Mouse (Mus musculus): ENCODE results near the gene Cct3. TPM values are rescaled to one million over a fixed set of nuclear protein-coding genes. Genes with fewer than 3 reads are reported as not detected.
"Not testable (repeated sequence)": the region's sequence is repeated elsewhere in the genome, so short reads cannot be mapped to it uniquely, and the experiment has no call there.

The Cct3 gene
- polyA plus RNA-seq, 1 experiment, result 165 TPM

DNA sequence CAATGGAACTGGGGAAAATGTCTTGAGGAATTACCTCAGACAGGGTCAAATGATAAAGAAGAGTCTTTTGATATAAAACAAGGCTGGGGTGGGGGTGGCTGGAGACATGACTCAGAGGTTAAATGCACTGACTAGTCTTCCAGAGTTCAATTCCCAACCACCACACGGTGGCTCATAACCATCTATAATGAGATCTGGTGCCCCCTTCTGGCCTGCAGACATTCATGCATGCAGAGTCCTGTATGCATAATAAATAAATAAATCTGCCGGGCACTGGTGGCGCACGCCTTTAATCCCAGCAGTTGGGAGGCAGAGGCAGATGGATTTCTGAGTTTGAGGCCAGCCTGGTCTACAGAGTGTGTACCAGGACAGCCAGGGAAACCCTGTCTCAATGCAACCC lies 4.9 kb upstream of the Cct3 start:
- H3K4me1 ChIP-seq (ENCODE audit: control insufficient read depth, insufficient read depth, low read length), result no peaks in the 10 kb centered on the region
- H3K4me3 ChIP-seq (ENCODE audit: insufficient read depth, low read length), result no peak overlapping the region
- TF ChIP-seq CTCF (IDR thresholded peaks at IDR 0.05; ENCODE audit: extremely low read depth, insufficient read depth, low read length) (peak; percentile 20; the same call in 1 of the 2 replicates), POLR2A (IDR thresholded peaks at IDR 0.05; ENCODE audit: extremely low read depth, insufficient read depth, low read length) (no peak)
- no peak overlapping the region for H3K27ac ChIP-seq (ENCODE audit: insufficient read depth, low read length)

DNA sequence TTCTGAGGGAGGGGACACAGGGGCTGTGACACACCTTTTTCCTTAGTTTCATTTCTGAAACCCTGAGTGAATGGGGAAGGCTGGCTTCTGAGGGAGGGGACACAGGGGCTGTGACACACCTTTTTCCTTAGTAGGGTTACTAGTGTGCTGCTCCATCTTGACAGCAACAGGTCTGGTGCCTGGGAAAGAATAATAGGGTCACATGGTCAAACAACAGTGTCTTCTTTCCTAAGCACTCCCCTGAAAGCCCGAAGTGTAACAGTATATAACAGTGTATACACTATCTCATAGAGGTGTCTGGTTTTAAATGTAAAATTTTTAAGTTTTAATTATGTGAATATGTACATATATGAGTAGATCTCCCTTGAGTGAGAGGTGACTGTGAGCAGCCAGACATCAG lies 1.6 kb upstream of the Cct3 start:
- not testable (repeated sequence) for H3K4me3 ChIP-seq (ENCODE audit: insufficient read depth, low read length); H3K4me1 ChIP-seq (ENCODE audit: control insufficient read depth, insufficient read depth, low read length); H3K27ac ChIP-seq (ENCODE audit: insufficient read depth, low read length)

DNA sequence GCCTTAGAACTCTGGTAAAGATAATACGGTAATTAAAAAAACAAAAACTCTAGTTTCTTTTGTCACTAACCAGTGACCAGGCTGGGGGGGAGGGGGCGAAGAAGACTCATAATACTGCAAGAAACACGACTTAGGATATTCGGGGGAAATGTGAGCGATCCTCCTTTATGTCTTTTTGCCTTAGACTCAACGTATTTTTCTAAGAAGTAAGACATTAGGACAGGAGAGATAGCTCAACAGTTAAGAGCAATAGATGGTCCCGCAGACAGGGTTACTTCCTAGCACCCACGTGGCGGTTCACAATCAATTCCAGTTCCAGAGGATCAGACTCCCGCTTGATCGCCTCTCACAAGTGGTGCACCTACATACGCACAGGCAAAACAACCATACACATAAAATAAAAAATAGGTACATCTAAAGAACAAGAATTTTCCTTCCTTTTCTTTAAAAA lies 781 bp upstream of the Cct3 start:
- TF ChIP-seq CTCF (IDR thresholded peaks at IDR 0.05; ENCODE audit: extremely low read depth, insufficient read depth, low read length), result no peak
- Histone ChIP-seq H3K4me1 (ENCODE audit: control insufficient read depth, insufficient read depth, low read length) (peaks cover 2% of the 10 kb centered on the region; the same call in 1 of the 2 replicates), H3K27ac (ENCODE audit: insufficient read depth, low read length) (no peak overlapping the region), H3K4me3 (ENCODE audit: insufficient read depth, low read length) (peak overlapping the region; percentile 77)

DNA sequence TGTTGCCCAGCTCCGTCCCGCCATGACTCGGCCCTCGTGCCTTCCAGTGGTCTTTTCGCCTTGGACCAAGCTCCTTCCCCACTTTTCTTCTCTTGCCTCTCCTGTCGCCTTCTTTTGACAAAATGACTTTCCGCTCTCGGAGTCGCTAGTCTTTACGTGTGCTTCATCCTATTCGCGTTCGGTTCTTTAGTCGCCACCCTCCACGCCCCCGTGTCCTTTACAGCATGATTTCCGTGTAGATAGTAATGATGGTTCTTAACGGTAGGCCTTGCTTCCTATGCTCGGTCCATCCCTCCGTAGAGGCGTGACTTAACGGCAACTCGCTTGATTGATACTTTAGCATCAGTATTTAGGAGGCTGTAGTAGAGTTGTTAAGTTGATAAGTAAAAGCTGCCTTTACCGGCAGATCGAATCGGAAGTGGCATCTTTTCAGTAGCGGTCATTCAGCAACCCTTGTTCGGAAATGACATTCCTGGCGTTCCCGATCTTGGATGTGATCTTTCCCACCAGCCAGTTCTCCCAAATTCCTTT lies 470 bp downstream of the Cct3 start:
- H3K4me1 ChIP-seq (ENCODE audit: control insufficient read depth, insufficient read depth, low read length), result peaks cover 2% of the 10 kb centered on the region; the same call in 1 of the 2 replicates
- TF ChIP-seq POLR2A (IDR thresholded peaks at IDR 0.05; ENCODE audit: extremely low read depth, insufficient read depth, low read length), result no peak
- peak overlapping the region; percentile 66 for H3K27ac ChIP-seq (ENCODE audit: insufficient read depth, low read length)
- H3K4me3 ChIP-seq (ENCODE audit: insufficient read depth, low read length), result peak overlapping the region; percentile 77

DNA sequence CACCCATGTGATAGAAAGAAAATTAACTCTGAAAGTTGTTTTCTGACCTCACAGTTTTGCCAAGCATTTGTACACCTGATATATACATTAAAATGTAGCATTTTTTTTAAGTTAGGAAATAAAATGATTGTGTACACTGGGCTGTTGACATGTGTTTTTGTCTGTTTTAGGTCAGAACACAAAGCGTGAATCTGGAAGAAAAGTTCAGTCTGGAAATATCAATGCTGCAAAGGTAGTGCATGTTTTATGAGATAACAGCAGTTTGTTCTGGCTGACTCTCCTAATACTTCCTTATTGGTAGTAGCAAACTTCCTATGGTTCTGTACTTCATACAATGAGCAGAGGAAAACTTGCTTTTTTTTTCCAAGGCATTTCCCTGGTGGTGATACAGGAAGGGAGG lies 2.3 kb downstream of the Cct3 start:
- TF ChIP-seq POLR2A (IDR thresholded peaks at IDR 0.05; ENCODE audit: extremely low read depth, insufficient read depth, low read length) (no peak), CTCF (IDR thresholded peaks at IDR 0.05; ENCODE audit: extremely low read depth, insufficient read depth, low read length) (no peak)
- no peak overlapping the region for H3K4me3 ChIP-seq (ENCODE audit: insufficient read depth, low read length)
- no peak overlapping the region for H3K27ac ChIP-seq (ENCODE audit: insufficient read depth, low read length)
- peaks cover 2% of the 10 kb centered on the region; the same call in 1 of the 2 replicates for H3K4me1 ChIP-seq (ENCODE audit: control insufficient read depth, insufficient read depth, low read length)

DNA sequence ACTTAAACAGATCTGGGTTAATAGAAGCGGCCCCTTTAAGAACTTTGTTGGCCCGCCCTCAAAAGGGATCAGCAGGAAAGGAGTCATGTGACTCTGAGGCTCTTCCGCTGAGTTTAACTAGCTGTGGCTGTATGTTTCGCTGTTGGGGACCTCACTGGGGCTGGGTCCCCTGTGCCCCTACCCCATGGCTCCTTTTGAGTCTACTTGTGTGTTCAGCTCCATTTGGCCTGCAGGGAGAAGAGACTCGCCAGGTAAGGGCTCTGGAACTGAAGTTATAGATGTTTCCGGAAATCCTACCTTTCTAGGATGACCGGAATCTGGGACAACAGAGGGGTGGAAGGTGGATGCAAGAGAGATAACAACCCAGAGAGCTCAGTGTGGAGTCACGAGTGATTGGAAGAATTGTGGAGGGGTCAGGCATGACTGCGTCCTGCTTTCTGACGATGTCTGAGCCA lies 28.1 kb downstream of the Cct3 start, which contains the start of gene Glmp:
Gene Glmp (plus strand): TSS at position 73 of the 455 bp plus-strand sequence.
- Histone ChIP-seq H3K27ac (ENCODE audit: insufficient read depth, low read length) (no peak within 1 kb of the TSS), H3K4me1 (ENCODE audit: control insufficient read depth, insufficient read depth, low read length) (no peaks in the 10 kb centered on the region), H3K4me3 (ENCODE audit: insufficient read depth, low read length) (peak within 1 kb of the TSS; percentile 70)
- TF ChIP-seq CTCF (IDR thresholded peaks at IDR 0.05; ENCODE audit: extremely low read depth, insufficient read depth, low read length) (no peak), POLR2A (IDR thresholded peaks at IDR 0.05; ENCODE audit: extremely low read depth, insufficient read depth, low read length) (peak; percentile 67; the same call in 1 of the 2 replicates)

DNA sequence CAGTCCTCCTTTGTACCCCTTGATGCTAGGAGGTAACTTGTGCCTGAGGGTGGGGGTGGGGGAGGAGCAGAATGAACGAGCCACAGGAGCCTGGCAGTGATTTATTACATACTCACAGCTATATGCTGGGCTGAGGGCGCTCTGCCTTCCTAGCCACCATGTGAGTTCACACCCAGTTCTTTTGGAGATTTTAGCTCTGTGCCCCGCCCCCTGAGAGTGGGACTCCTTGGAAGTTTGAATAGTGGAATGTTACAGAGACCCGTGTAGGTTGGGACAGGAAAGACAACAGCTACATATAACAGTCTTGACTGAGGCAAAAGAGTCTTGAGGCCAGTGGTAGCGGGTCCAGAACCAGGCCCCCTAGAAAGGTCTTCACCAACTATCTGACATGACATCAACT lies 32.0 kb downstream of the Cct3 start:
- TF ChIP-seq POLR2A (IDR thresholded peaks at IDR 0.05; ENCODE audit: extremely low read depth, insufficient read depth, low read length), result no peak
- H3K4me3 ChIP-seq (ENCODE audit: insufficient read depth, low read length), result no peak overlapping the region
- no peak overlapping the region for H3K27ac ChIP-seq (ENCODE audit: insufficient read depth, low read length)
- H3K4me1 ChIP-seq (ENCODE audit: control insufficient read depth, insufficient read depth, low read length), result no peaks in the 10 kb centered on the region

DNA sequence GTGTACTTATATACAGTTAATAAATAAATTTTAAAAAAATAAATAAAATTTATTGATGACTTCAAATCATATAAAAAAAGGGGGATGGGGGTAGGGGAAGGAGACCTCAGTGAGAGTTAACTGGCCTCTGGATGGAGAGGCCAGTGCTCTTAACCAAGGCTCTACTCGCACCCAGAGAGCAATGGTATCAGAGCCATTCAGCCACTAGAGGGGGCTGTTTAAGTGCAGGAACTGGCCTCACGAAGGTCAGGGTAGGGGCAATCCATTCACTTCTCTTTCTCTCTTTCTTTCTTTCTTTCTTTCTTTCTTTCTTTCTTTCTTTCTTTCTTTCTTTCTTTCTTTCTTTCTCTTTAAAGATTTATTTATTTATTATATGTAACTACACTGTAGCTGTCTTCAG lies 34.4 kb downstream of the Cct3 start:
- H3K4me1 ChIP-seq (ENCODE audit: control insufficient read depth, insufficient read depth, low read length), result no peaks in the 10 kb centered on the region
- TF ChIP-seq CTCF (IDR thresholded peaks at IDR 0.05; ENCODE audit: extremely low read depth, insufficient read depth, low read length) (peak; percentile 54; the same call in 1 of the 2 replicates), POLR2A (IDR thresholded peaks at IDR 0.05; ENCODE audit: extremely low read depth, insufficient read depth, low read length) (no peak)
- H3K27ac ChIP-seq (ENCODE audit: insufficient read depth, low read length), result no peak overlapping the region
- no peak overlapping the region for H3K4me3 ChIP-seq (ENCODE audit: insufficient read depth, low read length)

GRCm38 (mm10) chr3:88334029-88334658 lies 37.2 kb downstream of the Cct3 start:
- H3K4me1 ChIP-seq (ENCODE audit: control insufficient read depth, insufficient read depth, low read length), result peaks cover 6% of the 10 kb centered on the region; the same call in 1 of the 2 replicates
- H3K27ac ChIP-seq (ENCODE audit: insufficient read depth, low read length), result no peak overlapping the region
- no peak overlapping the region for H3K4me3 ChIP-seq (ENCODE audit: insufficient read depth, low read length)
- TF ChIP-seq CTCF (IDR thresholded peaks at IDR 0.05; ENCODE audit: extremely low read depth, insufficient read depth, low read length), result no peak
- no peak for TF ChIP-seq POLR2A (IDR thresholded peaks at IDR 0.05; ENCODE audit: extremely low read depth, insufficient read depth, low read length)

GRCm38 (mm10) chr3:88334902-88335435 lies 38.1 kb downstream of the Cct3 start:
- no peak overlapping the region for H3K27ac ChIP-seq (ENCODE audit: insufficient read depth, low read length)
- peaks cover 6% of the 10 kb centered on the region; the same call in 1 of the 2 replicates for H3K4me1 ChIP-seq (ENCODE audit: control insufficient read depth, insufficient read depth, low read length)
- peak overlapping the region; percentile 55; the same call in 1 of the 2 replicates for H3K4me3 ChIP-seq (ENCODE audit: insufficient read depth, low read length)
- no peak for TF ChIP-seq POLR2A (IDR thresholded peaks at IDR 0.05; ENCODE audit: extremely low read depth, insufficient read depth, low read length)
- TF ChIP-seq CTCF (IDR thresholded peaks at IDR 0.05; ENCODE audit: extremely low read depth, insufficient read depth, low read length), result no peak
